23 mouse cellular contexts compared by ENCODE assay signal in the genomic region with DNA sequence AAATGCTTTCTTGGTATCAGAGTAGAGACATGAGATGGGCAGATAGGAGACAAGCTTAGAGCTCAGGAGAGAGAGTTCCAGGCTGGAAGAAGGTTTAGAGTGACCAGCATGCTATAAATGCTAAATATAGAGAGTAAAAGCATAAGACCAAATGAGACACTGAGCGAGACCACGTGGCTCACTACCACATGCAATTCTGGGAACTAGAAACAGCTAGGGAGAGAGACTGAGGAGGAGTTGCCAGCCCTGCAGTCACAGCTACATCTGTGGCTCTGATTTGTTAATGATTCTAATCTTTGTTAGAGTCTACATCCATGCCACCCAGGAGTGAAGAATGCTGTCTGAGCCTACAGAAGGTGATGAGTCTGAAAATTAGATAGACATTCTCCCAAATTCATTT. TPM values are rescaled to one million over a fixed set of nuclear protein-coding genes. Genes with fewer than 3 reads are reported as not detected.
"Had no signal": no experiment of that assay in that cellular context is flagged by ENCODE, and none has a peak within 500 bp of the region (broad histone marks: within the 10 kb centered on the region; RNA-seq: fewer than 3 reads in every experiment).

No protein-coding gene starts in this region.

- H3K4me3 ChIP-seq: kidney, embryonic 15.5 days; limb, embryonic 15.5 days; liver, embryonic 12.5 days; midbrain, embryonic 10.5 days; neural tube, embryonic 12.5 days had no signal

- DNase-seq: kidney, adult 2 months; kidney, postnatal 36 days; lung, embryonic 14.5 days; lung, postnatal 10 days; lung, postnatal 4 days; midbrain, embryonic 14.5 days; thymus, adult 18-20 months; thymus, postnatal 14 days had no signal

- H3K27ac ChIP-seq: kidney, embryonic 15.5 days; limb, embryonic 15.5 days; liver, embryonic 12.5 days; midbrain, embryonic 10.5 days; neural tube, embryonic 12.5 days had no signal

- H3K4me2 ChIP-seq: kidney, embryonic 15.5 days; limb, embryonic 15.5 days; liver, embryonic 12.5 days; lung, embryonic 14.5 days; neural tube, embryonic 12.5 days had no signal

- H3K4me1 ChIP-seq: kidney, embryonic 15.5 days; limb, embryonic 15.5 days; liver, embryonic 12.5 days; midbrain, embryonic 10.5 days; neural tube, embryonic 12.5 days had no signal

- ATAC-seq: intestine, embryonic 16.5 days; liver, embryonic 12.5 days had no signal

- H3K36me3 ChIP-seq: kidney, embryonic 15.5 days; limb, embryonic 15.5 days; liver, embryonic 12.5 days; midbrain, embryonic 10.5 days; neural tube, embryonic 12.5 days had no signal

- H3K27me3 ChIP-seq: kidney, embryonic 15.5 days; limb, embryonic 15.5 days; liver, embryonic 12.5 days; neural tube, embryonic 12.5 days had no signal

- H3K9me3 ChIP-seq: kidney, embryonic 15.5 days; limb, embryonic 15.5 days; liver, embryonic 12.5 days; midbrain, embryonic 10.5 days; neural tube, embryonic 12.5 days had no signal

- H3K9ac ChIP-seq: kidney, embryonic 15.5 days; limb, embryonic 15.5 days; liver, embryonic 12.5 days; lung, embryonic 14.5 days; neural tube, embryonic 12.5 days had no signal

RNA-seq across cellular contexts. Expression of a gene that starts 13.3 kb away (rescaled TPM):
- total RNA-seq: layer of hippocampus, adult 8-10 months; left cerebral cortex, adult 18-20 months; left cerebral cortex, postnatal 25 days; megakaryocyte, adult 5-6 weeks; neutrophil, adult 5-6 weeks had no signal
- polyA plus RNA-seq: intestine, embryonic 16.5 days; kidney, adult 2 months; kidney, embryonic 15.5 days; limb, embryonic 11.5 days; liver, embryonic 12.5 days; liver, embryonic 16.5 days; lung, embryonic 14.5 days; midbrain, embryonic 10.5 days; midbrain, embryonic 14.5 days; neural tube, embryonic 12.5 days; small intestine, adult 2 months; stomach, embryonic 16.5 days had no signal

RNA-seq across cellular contexts. Expression of a gene that starts 52.0 kb away (rescaled TPM):
- total RNA-seq: left cerebral cortex, adult 18-20 months; left cerebral cortex, postnatal 25 days; neutrophil, adult 5-6 weeks had no signal
- polyA plus RNA-seq: limb, embryonic 11.5 days; liver, embryonic 12.5 days; midbrain, embryonic 10.5 days; neural tube, embryonic 12.5 days had no signal
